Mouse (Mus musculus) megakaryocyte, embryonic 14.5 days (primary cell): ENCODE measurements at regions not wholly inside any gene's neighbourhood (a gene's known extent, or its start where the extent isn't known, plus 50 kb on each side); places are given as distances from the start of the nearest gene placed in this dataset.

Source experiments
- FLI1 ChIP-seq: IDR thresholded peaks from 2 replicates; pipeline ENCODE4 v1.6.1; 2012; ENCODE audit warnings: low read length, inconsistent platforms, mixed read lengths
- GATA1 ChIP-seq: IDR thresholded peaks from 3 replicates; pipeline ENCODE4 v1.6.1; 2012; ENCODE audit warnings: mixed read lengths, low read length, inconsistent platforms, borderline replicate concordance

DNA sequence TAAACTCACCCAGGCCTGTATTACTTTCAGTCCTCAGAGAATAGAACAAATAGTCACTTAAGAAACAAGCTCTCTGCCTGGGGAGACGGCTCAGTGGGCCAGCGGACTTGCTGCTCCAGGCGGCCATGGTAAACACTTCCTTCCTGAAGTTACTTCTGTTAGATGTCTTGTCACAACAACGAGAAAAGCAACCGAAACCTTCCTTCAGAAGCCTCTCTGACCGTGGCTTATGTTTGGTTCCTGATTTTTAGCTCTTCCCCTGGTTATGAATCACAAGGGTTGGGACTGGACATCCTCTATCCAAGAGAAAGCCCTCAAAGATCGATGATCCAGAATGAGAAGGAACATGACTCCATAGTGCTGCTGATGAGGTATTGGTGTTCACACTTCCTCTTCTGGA is 73.5 kb downstream of the Dyrk2 start:
- TF ChIP-seq GATA1 (no peak), FLI1 (no peak)
